Mouse (Mus musculus) gastrocnemius, postnatal 4 days (tissue): Measurements from ENCODE around the gene Klc2. TPM values are rescaled to one million over a fixed set of nuclear protein-coding genes. Genes with fewer than 3 reads are reported as not detected.
"Not testable (repeated sequence)": the region's sequence is repeated elsewhere in the genome, so short reads cannot be mapped to it uniquely, and the experiment has no call there.

Experiments used
- DNase-seq, 2 experiments: peaks; one replicate each; pipeline ENCODE4 v3.0.0; 2021 to 2022; ENCODE audit warnings: low spot score in 2 of 2, mixed read lengths in 2 of 2
- total RNA-seq, 2 experiments: library from RNA; stranded (reverse); gene quantifications; 2 replicates each; pipeline ENCODE4 v1.2.3; 2021

The Klc2 gene
- total RNA-seq, 2 experiments from 2014 or later = 22.8 to 24.0 TPM

DNA sequence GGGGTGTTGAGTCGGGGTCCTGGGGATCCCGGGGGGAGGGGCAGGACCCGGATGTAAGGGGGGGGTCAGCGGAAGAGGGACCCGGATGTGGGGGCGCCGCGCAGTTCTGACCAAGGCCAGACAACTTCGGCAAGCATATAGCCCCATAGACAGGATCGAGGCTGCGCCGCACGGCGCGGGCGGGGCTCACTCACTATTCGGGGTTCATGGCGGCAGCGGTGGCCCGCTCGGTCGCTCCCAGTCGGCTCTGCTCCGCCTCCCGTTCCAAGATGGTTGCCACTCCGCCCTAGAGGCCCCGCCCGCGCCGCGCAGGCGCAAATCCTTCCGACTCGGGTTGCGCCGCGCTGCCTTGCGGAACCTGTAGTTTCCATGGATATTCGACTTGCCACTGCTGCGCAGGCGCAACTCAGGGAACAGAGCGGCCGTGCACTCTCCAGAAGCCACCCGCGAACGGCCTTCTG lies 11.6 kb downstream of the Klc2 start, which contains the start of gene Rab1b:
TSS of gene Rab1b (minus strand) at position 342 of the 461 bp plus-strand sequence.
- peak; percentile 98 for DNase-seq

DNA sequence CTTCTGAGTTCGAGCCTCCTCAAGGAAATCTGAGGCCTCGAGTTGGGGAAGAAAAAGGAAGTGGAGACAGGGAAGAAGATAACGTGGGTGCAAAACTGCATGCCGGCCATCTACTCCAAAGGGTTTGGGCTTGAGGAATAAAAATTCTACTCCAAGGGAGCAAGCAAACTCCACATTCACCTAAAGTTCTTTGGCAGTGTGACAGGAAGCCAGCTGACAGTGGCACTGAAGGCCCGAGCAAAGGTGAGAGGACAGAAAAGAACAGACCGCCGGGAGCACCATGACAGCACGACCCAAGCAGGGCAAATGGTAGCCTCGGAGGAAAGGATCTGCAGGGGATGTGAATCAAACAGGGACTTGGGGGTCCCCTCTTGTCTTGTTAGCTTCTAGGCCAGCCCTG lies 12.3 kb downstream of the Klc2 start:
- no peak for DNase-seq

DNA sequence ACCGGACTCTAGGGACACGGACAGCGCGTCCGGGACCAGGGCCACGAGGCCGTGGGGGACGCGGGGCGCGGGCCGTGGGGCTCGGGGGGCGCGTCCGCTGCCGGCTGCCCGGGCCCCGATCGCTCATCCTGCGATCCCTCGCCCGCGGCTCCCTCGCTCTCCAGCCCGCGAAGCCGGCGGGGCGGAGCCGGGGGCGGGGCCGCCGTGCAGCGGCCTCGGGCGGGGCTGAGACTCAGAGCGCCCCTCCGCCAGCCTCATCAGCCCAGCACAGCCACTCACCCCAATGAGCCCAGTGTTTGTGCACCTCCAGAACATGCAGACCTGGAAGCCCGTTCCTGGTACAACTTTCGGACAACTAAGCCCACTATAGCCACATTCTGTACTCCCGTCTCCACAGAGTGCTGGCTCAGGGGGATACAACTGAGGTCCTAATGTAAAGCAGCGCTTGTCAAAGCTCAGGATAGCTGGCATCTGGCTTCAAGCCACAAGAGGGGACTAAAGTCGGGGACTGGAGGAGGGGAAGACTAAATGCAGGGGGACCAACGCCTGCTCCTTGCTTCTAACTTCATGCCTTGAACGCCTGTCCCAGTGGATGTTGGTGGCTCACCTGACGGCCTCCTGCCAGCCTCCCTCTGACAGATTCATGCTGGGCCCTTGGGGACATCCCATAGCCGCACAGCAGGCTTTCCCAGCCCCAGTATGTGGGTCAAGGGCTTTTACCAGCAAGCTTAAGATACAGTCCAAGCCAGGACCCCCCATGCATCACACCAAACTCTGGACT lies 19.8 kb downstream of the Klc2 start, which contains the start of gene Cnih2:
TSS of gene Cnih2 (minus strand) at position 159 of the 781 bp plus-strand sequence.
- DNase-seq = peak in 1 of 2 experiments; percentile 64

DNA sequence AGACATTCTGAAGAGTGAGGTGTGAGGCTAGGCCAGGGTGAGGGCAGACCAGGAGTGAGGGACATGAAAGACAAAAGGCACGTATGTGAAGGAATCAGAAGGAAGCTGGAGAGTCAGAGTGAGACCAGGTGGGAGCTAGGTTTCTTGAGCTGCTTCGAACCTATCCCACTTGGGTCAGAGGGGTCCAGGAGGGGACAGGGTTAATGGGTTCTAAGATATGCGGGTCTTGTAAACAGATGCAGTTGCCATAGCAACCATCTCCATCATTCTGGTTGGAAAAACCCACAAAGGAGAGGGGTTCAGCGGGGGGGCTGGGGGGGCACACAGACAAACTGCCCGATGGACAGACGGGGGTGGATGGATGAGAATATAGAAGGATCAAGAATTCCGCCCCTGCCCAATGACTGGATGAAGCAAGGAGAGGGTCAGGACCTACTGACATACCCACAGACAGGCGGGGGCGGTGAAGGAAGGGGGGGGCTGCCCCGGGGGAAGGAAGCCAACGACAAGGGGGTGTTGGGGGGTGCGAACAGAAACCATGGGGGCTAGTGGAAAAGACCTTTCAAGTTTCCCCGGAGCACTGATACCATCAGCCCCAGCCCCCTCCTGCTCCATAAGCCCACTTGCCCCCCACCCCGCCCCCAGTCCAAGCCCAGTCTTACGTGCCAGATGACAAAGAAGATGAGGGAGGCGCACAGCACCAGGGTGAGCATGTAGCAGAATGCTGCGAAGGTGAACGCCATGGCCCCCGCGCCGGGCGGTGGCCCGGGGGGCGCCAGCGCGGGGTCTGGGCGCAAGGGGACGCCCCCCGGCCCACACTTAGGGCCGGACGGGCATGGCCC lies 20.6 kb downstream of the Klc2 start:
- DNase-seq = no peak

DNA sequence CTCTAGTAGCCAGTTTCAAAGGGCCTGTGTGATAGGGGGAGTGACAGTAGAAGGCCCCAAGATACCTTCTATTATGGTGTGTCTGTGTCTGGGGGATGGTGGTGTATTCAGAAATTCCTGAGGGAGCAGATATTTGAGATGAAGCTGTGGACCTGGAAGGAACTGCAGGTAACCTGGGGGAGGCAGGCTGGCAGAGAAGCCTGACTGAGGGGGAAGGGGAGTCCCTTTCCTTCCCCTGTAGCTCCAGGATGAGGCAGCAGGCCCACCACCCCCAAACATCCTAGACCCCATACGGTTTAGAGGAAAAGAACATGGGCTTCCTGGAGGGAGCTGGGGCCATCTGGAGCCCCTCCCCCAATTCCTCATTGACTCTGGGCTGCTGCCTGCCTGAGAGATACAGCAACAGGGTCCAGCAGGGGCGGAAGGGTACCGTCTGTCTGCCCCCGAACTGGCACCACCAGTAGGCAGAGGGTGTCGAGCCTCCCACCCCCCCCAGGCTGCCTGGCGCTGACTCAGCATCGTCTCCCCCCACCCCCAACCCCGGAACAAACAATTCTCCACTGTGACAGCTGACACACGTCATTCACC lies 22.4 kb downstream of the Klc2 start:
- no peak for DNase-seq

DNA sequence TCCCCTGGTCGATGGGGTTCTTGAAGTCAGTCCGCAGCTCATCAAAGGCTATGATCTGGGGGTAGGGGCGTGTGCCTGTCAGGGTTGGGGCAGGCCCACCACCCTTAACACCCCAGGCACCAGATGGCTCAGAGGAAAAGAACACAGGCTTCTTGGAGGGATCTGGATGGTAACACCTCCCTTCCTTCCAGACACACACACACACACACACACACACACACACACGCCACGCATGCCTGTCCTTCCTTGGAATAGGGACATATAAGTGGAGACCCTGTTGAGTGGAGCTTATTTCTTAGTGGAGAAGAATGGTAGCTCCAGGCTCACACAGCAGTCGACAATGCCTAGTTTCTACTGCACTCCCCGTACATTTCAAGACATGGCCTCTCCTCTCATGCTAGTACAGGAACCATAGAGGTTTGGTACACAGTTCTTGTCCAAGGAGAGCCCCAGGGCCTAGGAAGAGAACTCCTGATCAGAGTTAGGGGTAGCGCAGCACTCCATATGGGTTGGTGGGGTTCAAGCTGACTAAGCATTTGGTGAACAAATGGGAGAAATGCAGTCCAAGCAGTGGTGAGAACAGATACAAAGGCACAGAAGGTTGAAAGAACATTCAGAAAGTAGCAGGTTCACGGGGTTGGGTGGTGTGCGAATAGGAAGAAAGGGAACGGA lies 23.5 kb downstream of the Klc2 start:
- DNase-seq = no peak

DNA sequence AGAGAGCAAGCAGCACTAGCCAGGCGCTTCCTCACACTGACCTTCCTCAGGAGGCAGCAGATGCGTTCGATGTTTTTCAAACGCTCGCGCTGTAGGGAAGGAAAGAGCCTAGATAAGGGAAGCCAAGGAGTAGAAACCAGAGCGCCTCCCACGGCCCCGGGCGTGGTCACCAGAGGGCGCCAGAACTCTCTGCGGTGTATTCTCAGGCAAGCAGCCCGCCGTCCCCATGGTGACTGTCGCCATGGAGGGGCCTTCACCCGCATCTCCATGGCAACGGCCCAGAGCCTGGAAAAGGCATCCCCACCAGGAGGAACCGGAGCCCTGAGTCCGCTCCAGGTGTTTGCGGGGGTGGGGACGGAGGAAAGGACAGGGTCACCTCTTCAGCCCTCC lies 24.1 kb downstream of the Klc2 start:
- peak; percentile 84 to 88 for DNase-seq

DNA sequence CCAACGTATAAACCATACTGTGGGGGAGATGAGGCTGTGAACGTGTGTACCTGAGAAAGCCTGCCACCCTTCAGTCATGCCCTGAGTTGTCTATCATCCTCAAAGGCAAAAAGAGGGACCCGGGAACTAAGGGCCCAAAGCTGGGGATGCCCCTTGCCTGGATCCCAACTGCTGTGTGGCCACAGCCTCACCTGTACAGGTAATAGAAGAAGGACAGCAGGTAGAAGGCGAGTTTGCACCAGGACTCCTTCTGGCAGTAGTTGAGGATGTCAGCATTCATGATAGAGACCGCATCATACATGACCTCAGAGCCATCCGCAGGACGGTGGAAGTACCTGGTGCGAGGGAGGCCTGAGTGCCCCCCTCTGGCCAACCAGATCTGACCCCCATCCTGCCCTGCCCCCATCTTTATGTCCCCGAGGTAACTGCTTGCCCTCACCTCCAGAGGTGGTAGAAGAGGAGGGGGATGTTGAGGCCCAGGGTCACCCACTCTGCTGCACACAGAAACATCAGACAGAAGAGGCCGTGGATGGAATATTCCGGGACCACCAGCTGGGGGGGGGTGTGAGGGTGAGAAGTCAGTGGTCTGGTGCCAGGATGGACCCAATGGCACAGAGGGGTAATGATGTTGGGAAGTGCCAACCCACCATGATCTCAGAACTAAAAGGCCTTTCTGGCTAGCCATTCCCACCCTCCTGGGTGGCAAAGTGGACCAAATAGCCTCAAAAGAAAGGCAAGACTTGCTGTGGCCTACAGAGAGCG lies 24.7 kb downstream of the Klc2 start:
- DNase-seq = no peak

DNA sequence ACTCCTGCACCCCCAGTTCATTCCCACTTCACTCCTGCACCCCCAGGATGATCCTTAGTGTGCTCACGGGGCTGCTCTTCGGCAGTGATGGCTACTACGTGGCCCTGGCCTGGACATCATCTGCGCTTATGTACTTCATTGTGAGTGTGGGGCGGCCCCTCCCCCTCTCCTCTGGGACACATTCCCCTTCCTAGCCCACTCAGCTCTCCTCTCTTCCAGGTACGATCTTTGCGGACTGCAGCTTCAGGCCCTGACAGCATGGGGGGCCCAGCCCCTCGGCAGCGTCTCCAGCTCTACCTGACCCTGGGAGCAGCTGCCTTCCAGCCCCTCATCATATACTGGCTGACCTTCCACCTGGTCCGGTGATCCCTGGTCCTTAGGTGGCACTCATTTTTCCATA lies 26.3 kb downstream of the Klc2 start:
- DNase-seq = no peak

DNA sequence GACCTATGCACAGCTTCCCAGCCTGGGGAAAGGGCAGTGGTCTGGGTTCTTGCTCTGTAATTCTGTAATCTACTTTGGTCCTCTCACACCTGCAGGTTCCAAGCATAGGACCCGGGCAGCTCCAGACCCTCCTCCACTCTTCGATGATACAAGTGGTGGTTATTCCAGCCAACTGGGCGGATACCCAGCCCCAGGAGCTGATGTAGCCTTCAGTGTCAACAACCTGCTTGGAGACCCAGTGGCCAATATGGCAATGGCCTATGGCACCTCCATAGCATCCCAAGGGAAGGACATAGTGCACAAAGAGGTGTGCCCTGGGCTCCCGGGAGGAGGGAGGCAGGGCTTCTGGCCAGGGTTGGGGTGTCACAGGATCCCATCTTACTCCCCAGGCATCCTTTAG lies 29.0 kb downstream of the Klc2 start:
- DNase-seq = no peak

DNA sequence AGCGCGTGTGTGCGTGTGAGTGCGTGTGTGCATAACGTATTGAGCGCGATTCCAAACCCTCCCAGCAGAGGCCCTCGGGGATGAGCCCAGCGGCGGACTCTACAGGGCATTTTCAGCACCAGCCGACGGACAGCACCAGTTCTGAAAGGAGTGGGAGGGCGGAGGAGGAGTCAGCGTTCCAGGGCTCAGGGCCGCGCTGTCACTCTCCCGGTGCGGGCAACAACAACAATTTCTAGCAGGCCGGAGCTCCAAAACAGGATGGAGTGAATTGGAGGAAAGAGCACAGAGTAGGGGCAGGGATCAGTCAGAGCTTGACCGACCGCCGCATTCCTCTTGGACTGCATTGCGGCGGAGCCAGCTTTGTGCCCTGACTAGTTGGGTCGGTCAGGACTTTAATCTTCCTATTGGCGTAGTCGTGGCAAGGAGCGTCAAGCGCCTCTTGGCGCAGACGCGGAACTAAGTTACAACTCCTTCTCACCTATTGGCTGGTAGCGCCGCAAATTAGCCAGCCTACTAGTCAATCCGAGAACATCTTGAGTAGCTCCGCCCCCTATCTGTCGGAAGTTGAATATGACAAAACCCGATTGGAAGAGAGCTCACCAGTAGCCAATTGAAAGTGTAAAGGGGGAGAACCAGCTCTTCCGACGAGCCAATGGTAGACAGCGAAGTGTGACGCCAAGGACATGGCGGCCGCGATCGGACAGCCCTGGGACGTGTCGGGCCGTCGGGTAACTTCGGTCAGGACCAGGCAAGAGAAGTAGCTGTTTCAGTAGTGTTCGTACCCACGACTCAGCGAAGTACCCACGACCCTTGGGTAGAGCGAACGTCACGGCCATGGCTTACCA lies 30.3 kb downstream of the Klc2 start, which contains the start of gene Yif1a:
TSS of gene Yif1a (plus strand) at position 655 of the 845 bp plus-strand sequence.
- peak; percentile 88 to 95 for DNase-seq

DNA sequence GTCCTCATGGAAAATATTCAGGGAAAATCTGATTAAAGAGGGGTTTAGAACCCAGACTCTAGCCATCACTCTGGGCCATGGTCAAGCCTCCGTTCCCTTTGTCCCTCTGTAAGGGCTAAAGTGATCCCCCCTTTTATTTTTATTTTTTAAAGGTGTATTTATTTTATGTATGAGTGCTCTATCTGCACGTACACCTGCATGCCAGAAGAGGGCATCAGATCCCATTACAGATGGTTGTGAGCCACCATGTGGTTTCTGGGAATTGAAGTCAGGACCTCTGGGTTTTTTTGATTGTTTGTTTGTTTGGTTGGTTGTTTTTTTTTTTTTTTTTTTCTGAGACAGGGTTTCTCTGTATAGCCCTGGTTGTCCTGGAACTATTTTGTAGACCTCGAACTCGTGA lies 31.8 kb downstream of the Klc2 start:
- DNase-seq = not testable (repeated sequence)

DNA sequence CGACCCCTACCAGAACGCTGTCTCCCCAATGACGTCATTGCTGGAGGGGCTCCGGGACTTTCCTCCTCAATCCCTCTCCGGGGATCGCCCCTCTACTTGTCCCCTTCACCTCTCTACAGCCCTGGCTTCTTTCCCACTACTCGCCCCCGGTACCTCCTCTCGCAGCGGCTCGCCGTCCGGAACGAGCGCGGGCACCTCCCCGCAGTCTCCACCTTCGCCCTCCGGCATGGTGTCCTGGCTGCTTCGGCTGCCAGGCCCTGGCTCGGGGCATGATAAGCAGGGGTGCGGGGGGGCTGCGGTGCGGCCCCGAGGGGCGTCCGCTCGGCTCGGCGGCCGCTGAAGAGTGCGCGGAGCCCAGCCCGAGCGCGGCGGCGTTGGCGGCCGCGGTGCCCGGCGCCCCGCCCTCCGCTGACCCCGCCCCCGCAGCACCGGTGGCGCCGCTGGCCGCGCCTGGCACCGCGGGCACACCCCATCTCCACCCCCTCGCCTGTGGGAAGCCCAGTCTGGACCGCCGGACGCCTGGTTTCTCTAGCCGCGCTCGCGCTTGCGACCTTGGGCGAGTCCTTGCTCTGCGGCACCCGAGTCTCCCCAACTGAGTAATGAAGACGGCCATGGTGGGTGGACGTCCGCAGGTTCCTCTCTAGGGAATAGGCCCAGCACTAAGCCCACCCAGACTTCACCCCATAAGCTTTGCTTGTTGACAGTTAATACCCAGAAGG lies 33.1 kb downstream of the Klc2 start, which contains the start of gene Tmem151a:
TSS of gene Tmem151a (minus strand) at position 387 of the 719 bp plus-strand sequence.
- no peak for DNase-seq

DNA sequence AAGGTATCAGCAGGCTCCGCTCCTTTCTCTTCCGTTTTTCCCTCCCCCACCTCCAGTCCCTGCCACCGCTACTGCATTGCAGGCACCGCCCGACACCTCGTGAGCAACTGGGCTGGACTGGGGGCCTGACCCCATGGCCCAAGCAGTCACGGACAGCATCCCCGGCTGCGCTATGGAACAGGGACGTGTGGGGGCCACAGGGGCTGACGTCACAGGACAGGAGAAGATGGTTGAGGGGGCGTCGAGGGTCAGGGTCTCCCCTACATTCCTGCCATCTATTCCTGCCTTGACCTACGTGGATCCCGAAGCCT lies 33.6 kb downstream of the Klc2 start:
- no peak for DNase-seq

DNA sequence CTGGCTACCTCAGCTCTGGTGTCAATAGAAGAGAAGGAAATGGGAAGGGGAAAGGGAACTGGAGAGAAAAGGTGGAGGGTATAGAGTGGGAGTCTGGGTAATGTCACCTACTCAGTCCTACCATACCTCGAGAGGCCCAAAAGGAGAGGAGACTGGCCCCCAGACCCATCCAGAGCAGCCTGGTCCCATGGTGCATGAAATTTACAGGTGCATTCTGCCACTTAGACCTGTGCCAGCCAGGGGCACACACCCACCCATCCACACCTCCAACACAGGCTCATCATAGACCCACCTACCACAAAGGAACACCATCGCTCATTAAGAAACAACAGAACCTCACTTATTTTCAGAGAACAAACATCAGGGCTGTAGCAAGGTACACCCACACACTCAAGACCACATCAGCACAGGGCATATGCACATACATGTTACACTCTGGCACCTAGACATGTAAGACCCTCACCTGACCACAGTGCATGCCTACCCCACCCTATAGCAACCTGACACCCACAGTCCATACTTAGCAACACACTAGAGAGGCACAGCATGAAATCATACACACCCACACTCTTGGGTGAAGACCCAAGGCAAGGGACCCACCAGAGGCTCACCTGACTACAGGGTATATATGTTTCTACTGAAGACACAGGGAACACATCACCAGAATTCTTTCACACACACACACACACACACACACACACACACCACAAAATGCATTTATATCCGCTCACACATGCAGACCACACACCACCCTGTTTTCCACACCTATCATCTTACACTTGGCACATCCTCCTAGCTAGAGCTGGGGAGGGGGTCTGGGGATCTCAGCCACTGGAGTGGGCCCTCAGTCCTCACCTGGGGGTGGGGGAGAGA lies 34.2 kb downstream of the Klc2 start:
- no peak for DNase-seq

DNA sequence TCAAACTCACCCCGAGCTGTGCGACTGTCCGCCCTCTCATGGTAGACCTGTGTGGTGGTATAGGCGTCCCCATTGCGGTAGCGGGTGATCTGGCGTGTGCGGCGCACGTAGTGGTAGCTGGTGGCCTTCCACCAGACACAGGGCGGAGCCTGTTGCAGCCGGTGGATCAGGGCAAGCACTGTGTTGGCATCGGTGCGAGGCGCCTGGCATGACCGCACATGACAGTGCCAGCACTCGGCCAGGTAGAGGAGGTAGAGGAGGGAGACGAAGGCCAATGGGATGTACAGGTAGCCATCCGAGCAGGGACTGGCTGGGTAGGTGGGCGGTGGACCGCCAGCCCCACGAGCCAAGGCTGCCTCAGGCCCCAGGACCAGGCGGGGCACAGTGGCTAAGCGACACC lies 35.8 kb downstream of the Klc2 start:
- no peak for DNase-seq

DNA sequence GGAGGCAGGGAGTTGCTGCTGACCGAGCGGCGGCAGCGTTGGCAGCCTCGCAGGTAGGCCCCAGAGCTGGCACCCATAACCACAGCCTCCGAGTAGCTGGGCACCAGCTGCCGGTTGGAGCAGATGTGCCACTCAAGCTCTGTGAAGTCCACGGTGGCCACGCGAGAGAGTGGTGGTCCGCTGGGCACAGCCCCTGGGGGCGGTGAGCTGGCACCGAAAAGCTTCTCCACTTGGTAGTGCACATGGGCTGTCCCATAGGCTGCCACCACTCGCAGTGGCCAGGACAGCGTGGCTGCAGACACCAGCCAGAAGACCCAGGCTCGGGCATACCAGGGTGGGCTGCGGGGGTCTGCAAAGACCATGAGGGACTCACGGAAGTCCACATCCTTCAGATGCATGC lies 36.4 kb downstream of the Klc2 start:
- DNase-seq = no peak

DNA sequence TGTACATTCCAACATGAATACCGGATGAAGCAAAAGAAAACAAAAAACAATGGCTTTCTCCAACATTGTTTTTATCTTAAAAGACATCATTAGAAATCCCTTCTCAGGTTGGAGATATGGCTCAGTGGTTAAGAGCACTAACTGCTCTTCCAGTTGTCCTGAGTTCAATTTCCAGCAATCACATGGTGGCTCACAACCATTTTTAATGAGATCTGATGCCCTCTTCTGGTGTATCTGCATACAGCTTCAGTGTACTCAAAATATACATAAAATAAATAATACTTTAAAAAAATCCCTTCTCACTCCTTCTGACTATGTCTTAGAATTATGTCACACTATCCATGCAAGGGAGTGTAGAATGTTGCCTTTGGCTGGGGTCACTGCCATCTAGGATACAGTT lies 39.1 kb downstream of the Klc2 start:
- no peak for DNase-seq
